Mouse (Mus musculus) hindbrain, postnatal 0 days (tissue): ENCODE data around the gene Xylt1. TPM values are rescaled to one million over a fixed set of nuclear protein-coding genes. Genes with fewer than 3 reads are reported as not detected.

Experiments used
- ATAC-seq: fragments of 200-750 bp; cut with Nextera tagmentation; 2 replicates; pipeline ENCODE4 v1.8.0; 2017; ENCODE audit warnings: mild to moderate bottlenecking, moderate TSS enrichment, moderate library complexity
- DNase-seq: peaks from one replicate; pipeline ENCODE4 v3.0.0-alpha.2; 2015; ENCODE audit warnings: low spot score
- H3K27ac ChIP-seq: fragments of 300-500 bp; sonication (generic); 2 replicates; pipeline ENCODE4 v1.5.1; 2014; ENCODE audit warnings: mild to moderate bottlenecking
- H3K27me3 ChIP-seq: fragments of 300-500 bp; sonication (generic); 2 replicates; pipeline ENCODE4 v1.6.1; 2014; ENCODE audit warnings: low read length, mixed read lengths; ENCODE audit not compliant: insufficient read depth
- H3K36me3 ChIP-seq: fragments of 300-500 bp; sonication (generic); 2 replicates; pipeline ENCODE4 v1.6.1; 2014; ENCODE audit warnings: low read length, mixed read lengths; ENCODE audit not compliant: insufficient read depth
- H3K4me1 ChIP-seq: fragments of 300-500 bp; sonication (generic); 2 replicates; pipeline ENCODE4 v1.6.1; 2014; ENCODE audit warnings: antibody characterized with exemption, low read length, mixed read lengths; ENCODE audit not compliant: insufficient read depth
- H3K4me2 ChIP-seq: fragments of 300-500 bp; sonication (generic); 2 replicates; pipeline ENCODE4 v1.6.1; 2014; ENCODE audit warnings: low read depth, mild to moderate bottlenecking, low read length, moderate library complexity, mixed read lengths
- H3K4me3 ChIP-seq: fragments of 300-500 bp; sonication (generic); 2 replicates; pipeline ENCODE4 v1.5.1; 2014; ENCODE audit warnings: low read length
- H3K9ac ChIP-seq: fragments of 300-500 bp; sonication (generic); replicated peaks from 2 replicates; pipeline ENCODE4 v1.6.1; 2014; ENCODE audit warnings: mild to moderate bottlenecking, low read length, moderate library complexity, mixed read lengths
- H3K9me3 ChIP-seq: fragments of 300-500 bp; sonication (generic); 2 replicates; pipeline ENCODE4 v1.6.1; 2016; ENCODE audit warnings: low read length, mixed read lengths
- CTCF ChIP-seq: IDR thresholded peaks from 2 replicates; pipeline ENCODE4 v1.5.1; 2016; ENCODE audit warnings: antibody characterized with exemption, control low read depth, low read depth
- WGBS: fragments of 180-500 bp; shearing (Covaris S2); extraction: QIAGEN DNeasy Blood & Tissue Kit; methylation state at CpG from one replicate; pipeline ENCODE4 v1.1.7; 2014; 5-methylcytosine and 5-hydroxymethylcytosine counted together
- polyA plus RNA-seq: library from polyadenylated mRNA; unstranded; fragments of >200 nt; fragmentation: Nextera tagmentation; extraction: Ambion mirVana; gene quantifications from 2 replicates; pipeline ENCODE4 v1.2.1, GENCODE M21; 2015
- total RNA-seq: library from RNA; depleted of rRNA; stranded (reverse); fragments of >200 nt; gene quantifications from 2 replicates; pipeline ENCODE4 v1.2.3, GENCODE M21; 2014

Xylt1 gene
- total and polyA plus RNA-seq, 2 experiments from 2014 or later: 3.0 to 16.6 TPM

DNA sequence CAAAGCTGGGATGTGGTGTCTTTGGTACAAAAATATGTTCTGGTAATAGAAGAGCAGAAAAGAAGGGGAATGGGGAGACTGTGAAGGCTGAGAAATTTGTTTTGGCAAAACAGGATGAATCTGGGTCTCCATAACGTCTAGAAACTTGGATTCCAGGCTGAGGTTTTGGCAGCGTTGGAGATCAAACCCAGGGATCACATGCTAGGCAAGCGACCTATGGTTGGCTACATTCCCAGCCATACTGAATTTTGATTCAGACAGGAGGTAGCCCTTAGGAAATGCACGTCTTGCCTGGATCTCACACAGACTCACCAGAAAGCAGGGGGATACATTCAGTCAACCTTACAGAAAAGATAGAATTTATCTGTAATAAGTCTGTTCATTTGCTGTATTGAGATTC lies 84.2 kb downstream of the Xylt1 start:
- 39% methylated on average over 4 of the region's 4 CpGs for WGBS
- peak; percentile 30 for DNase-seq
- TF ChIP-seq CTCF: no peak
- Histone ChIP-seq H3K27me3 (no peaks in the 10 kb centered on the region), H3K4me2 (no peak overlapping the region), H3K27ac (no peak overlapping the region), H3K4me3 (no peak overlapping the region), H3K9ac (no peak overlapping the region), H3K4me1 (peaks cover 7% of the 10 kb centered on the region; the same call in 1 of the 2 replicates), H3K36me3 (no peaks in the 10 kb centered on the region), H3K9me3 (no peaks in the 10 kb centered on the region)
- ATAC-seq: no peak

DNA sequence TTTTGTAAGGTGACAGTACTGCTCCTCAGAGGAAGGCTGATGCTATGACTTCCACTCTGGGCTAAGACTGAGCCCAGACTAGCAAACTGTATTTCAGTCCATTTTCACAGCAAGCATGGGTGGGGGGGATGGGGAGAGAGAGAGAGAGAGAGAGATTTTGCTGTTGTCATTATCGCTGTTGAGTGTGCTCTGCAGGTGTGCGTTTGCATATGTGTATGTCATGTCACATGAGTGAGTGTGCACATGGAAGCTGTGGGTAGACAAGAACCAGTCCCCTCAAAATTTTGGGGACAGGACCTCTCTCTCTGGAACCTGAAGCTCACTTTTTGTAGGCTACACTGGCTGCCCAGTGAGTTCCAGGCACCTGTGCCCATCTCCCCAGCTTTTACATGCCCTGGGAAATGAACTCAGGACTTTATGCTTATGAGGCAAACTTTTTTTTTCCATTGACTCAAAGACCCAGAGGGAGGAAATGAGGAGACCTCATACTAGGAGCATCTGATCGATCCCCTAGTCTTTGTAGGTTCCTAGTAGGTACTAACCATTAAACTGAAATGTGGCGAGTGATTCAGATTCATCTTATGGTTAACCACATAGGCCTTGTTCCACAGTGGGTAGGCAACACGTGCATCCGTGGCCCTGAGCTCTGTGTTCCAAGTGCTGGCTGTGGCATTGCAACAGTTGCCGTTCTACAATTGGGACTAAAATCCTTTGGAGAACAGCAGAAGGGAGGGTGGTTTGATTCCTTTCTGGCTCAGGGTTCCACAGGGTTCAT lies 85.4 kb downstream of the Xylt1 start:
- Histone ChIP-seq H3K27ac (no peak overlapping the region), H3K36me3 (no peaks in the 10 kb centered on the region), H3K9me3 (no peaks in the 10 kb centered on the region), H3K4me3 (no peak overlapping the region), H3K4me1 (peaks cover 7% of the 10 kb centered on the region; the same call in 1 of the 2 replicates), H3K27me3 (no peaks in the 10 kb centered on the region), H3K4me2 (no peak overlapping the region), H3K9ac (no peak overlapping the region)
- DNase-seq (no peak), ATAC-seq (no peak)
- TF ChIP-seq CTCF: no peak
- WGBS: 90% methylated on average over 7 of the region's 7 CpGs

DNA sequence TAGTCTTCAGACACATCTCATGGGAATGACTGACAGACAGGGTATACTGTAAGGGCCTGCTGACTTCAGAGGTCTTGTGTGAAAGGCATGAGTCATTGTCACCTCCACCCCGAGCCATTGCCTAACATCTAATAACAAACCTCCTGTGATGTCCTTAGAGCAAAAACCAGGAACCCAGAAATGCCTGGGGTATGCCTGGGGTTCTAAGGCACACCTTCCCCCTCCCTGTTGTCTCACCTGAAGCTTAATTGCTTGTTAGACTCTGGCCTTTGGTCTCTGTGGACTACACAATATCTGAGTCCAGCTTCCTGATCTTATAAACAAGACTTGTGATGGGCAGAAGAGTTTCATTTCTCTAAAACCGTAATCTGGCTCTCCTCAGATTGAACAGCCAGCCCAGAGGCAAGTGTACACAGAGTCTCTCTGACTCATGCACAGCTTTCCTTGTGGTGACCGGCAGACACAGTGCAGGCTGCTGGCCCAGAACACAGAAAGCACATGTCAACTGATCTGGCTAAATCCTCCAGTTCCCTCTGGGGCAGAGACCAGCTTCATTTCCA lies 89.5 kb downstream of the Xylt1 start:
- Histone ChIP-seq H3K9me3 (no peaks in the 10 kb centered on the region), H3K4me3 (no peak overlapping the region), H3K36me3 (no peaks in the 10 kb centered on the region), H3K4me2 (no peak overlapping the region), H3K4me1 (peaks cover 22% of the 10 kb centered on the region), H3K27me3 (no peaks in the 10 kb centered on the region), H3K27ac (no peak overlapping the region), H3K9ac (no peak overlapping the region)
- DNase-seq: no peak
- WGBS: 63% methylated on average over 3 of the region's 3 CpGs
- no peak for ATAC-seq
- no peak for TF ChIP-seq CTCF

DNA sequence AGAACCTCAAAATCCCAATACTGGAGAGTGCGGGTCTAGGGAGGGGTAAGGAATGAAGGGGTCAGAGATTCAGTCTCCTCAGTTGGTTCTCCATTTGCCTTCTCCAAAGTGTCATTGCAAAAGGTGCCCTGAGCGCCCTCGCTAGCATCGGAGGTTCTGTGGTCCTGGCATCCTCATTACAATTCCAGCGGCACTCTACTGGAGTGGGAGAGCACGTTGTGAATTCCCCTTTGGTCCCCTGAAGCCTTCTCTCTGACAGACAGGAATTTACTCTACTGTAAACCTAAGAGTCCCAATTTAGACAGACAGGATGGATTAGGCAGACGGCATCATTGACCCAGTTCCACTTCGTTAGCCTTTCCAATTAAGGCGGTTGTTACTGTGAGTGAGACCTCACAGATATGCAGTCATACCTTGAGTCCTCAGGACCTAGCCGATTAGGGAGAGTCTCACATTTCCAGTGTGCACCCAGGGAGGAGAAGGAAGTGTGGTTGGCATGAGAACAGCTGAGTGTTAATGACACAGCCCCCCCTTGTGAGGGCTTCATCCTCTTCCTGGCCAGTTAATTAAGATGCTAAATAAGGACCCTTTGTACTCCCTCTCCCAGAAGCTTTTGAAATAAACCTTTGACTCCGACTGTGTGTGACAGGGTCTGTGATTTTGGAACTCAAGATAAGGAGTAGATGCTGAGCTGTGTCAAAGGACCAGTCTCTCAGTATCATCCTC lies 91.4 kb downstream of the Xylt1 start:
- Histone ChIP-seq H3K27ac (peak overlapping the region; percentile 73), H3K27me3 (no peaks in the 10 kb centered on the region), H3K4me3 (no peak overlapping the region), H3K4me1 (peaks cover 22% of the 10 kb centered on the region), H3K4me2 (peak overlapping the region; percentile 33; the same call in 1 of the 2 replicates), H3K9ac (no peak overlapping the region), H3K9me3 (no peaks in the 10 kb centered on the region), H3K36me3 (no peaks in the 10 kb centered on the region)
- TF ChIP-seq CTCF: no peak
- WGBS: 28% methylated on average over 11 of the region's 11 CpGs
- ATAC-seq: peak; percentile 79
- DNase-seq: peak; percentile 70

DNA sequence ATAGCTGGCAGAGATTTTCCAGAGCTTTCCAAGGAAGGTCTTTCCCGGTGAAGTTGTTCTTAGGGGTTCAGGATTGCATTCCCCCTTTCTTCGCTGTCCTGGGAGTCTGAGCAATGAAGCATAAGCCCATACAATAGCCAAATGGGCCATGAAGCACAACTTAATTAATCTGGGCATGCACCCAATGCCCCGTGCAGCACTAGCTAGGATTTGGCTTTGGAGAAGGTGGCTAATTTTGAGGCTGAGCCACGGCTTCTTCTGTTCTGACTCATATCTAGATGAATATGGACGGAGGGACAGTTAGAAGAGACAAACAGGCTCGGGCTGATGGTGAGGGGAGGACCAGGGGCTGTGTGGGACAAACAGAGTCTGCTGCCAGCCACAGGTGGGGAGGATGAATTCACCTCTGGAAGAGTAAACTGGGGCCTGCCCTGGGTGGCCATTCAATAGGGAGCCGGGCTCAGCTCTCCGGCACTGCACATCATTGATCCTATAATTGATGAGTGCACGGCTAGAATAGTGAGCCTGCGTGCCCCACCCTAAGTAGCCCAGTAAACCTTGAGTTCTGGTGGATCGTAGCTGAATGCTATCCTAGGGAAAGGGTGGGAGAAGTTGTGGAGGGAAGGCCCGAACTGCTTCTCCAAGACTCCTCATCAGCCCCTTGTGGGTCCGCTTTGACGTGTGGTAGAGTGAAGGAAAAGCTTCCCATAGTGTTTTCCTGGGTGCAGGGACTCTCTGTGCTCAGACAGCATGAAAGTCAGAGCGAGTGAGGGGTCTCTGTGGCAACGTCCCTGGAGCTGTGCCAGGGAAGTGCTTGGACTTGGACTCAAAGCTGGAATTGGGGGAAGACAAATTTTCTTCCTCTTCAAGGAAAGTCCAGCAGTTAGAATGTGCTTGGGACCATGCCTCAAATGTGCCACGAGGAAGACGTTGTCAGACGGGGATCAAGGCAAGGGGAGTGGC lies 92.3 kb downstream of the Xylt1 start:
- ATAC-seq: peak; percentile 81
- Histone ChIP-seq H3K9ac (no peak overlapping the region), H3K27me3 (no peaks in the 10 kb centered on the region), H3K9me3 (no peaks in the 10 kb centered on the region), H3K4me2 (peak overlapping the region; percentile 33; the same call in 1 of the 2 replicates), H3K36me3 (no peaks in the 10 kb centered on the region), H3K4me1 (peaks cover 22% of the 10 kb centered on the region), H3K27ac (peak overlapping the region; percentile 73), H3K4me3 (no peak overlapping the region)
- TF ChIP-seq CTCF: no peak
- 28% methylated on average over 19 of the region's 19 CpGs for WGBS
- DNase-seq: peak; percentile 88

DNA sequence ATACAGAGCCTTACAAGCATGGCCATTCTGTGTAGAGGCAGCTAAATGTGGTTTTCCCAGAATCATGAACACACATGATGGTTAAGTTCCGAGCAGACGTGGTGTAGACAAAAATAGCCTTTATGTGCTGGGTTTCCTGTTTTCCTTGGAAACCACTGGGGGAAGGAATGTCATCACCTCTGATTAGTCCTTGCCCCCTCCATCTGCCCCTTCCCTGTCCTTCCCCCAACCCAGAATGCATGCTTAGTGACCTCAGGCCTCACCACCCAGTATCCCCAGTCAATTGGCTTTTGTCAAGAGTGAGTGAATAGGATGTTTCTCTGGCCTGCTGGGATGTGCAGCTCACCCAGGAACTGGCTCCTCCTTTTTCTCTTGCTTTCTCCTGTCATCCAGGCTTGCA lies 93.5 kb downstream of the Xylt1 start:
- Histone ChIP-seq H3K9me3 (no peaks in the 10 kb centered on the region), H3K36me3 (no peaks in the 10 kb centered on the region), H3K9ac (no peak overlapping the region), H3K4me2 (no peak overlapping the region), H3K27me3 (no peaks in the 10 kb centered on the region), H3K4me1 (peaks cover 25% of the 10 kb centered on the region), H3K27ac (no peak overlapping the region), H3K4me3 (no peak overlapping the region)
- no peak for DNase-seq
- ATAC-seq: no peak
- TF ChIP-seq CTCF: no peak
- 40% methylated on average over 2 of the region's 2 CpGs for WGBS
